Mouse (Mus musculus): ENCODE measurements at regions not wholly inside any gene's neighbourhood (a gene's known extent, or its start where the extent isn't known, plus 50 kb on each side); places are given as distances from the start of the nearest gene placed in this dataset.

DNA sequence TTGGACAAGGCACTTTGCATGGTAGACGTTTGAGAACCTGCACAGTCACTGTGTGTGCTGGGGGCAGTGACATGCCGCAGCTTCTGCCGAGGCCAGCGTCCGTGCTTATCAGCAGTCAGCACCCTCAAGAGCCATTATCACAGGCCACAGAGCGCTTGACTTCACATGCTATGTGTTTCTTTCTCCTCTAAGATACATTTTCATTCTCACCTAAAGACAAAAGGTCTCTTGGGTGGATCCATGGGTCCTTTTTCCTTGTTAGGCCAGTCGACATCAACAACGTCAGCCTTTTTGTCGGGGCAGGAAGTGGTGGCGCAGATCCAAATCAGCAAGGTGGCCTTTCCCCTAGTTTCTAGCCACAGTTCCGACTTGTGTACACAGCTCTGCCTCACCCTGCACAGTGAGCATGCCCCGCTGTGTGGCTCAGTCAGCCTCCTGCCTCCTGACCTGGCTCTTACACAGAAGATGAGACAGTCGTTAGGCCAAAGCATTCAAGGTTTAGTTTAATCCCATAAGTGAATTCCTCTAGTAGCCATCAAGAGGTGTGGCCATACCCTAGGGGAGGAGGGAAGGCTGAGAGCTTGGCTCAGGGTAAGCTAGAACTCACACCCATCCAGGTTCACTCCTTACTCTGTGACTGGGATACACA is 134.1 kb upstream of the Teddm2 start:
- TF ChIP-seq POLR2AphosphoS2 (IDR thresholded peaks at IDR 0.05; ENCODE audit: insufficient read length, low read depth) (no peak), POLR2A (IDR thresholded peaks at IDR 0.05; ENCODE audit: insufficient read length, low read depth) (no peak), TCF12 (IDR thresholded peaks at IDR 0.05; ENCODE audit: insufficient read depth, poor library complexity, severe bottlenecking) (no peak)

Data from myocyte (in vitro differentiated cells).